Mouse (Mus musculus): ENCODE measurements at regions not wholly inside any gene's neighbourhood (a gene's known extent, or its start where the extent isn't known, plus 50 kb on each side); places are given as distances from the start of the nearest gene placed in this dataset.
A peak's percentile ranks its signal among the peaks of the same experiment; 100 is the strongest.

DNA sequence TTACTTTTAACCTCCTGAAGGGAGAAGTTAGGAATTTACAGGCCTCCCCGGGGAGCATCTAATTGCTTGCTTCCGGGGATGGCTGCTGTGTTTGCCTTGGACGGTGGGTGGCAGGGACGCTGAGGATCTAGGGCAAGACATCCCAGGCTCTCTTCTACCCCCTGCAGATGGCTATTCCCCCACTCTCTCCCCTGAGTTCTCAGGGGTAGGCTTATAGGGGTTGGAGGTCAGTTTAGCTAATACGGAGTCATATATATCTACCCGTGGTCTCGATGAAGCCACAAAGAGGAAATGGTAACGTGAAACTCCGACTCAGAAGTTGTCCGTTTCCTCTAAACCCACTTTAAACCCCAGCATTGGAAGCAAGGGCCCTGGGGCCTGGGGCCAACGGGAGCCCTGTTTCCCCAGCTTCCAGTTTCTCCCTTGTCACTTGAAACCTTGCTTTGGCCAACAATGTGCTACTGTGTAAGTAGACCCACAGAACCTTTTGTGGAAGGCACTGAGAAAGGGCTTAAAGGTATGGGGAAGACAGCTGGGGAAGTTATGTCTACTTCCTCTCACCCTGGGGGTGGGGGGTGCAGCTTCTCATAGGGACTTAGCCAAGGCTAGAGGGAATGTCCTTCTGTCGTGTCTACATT is 156.4 kb downstream of the Opa1 start:
- Histone ChIP-seq H3K27ac (ENCODE audit: low read depth, low read length) (0 out of 2 replicates have a peak overlapping the region, but pooled peaks have one; percentile 36), H3K9ac (ENCODE audit: low read depth, low read length) (no peak overlapping the region), H3K4me2 (replicated peaks; ENCODE audit: low read depth, low read length) (no peak overlapping the region), H3K9me3 (ENCODE audit: control insufficient read depth, low read length) (no peaks in the 10 kb centered on the region), H3K4me3 (ENCODE audit: low read depth, low read length) (no peak overlapping the region), H3K27me3 (ENCODE audit: control insufficient read depth, insufficient read depth, low read length) (peaks cover 64% of the 10 kb centered on the region), H3K4me1 (replicated peaks; ENCODE audit: control insufficient read depth, insufficient read depth, low read length) (0 out of 2 replicates have a peak, but pooled peaks cover 3% of the 10 kb centered on the region), H3K36me3 (ENCODE audit: control insufficient read depth, insufficient read depth, low read length) (no peaks in the 10 kb centered on the region)
- no peak for DNase-seq (ENCODE audit: low spot score)
- WGBS, result 21% methylated on average over 12 of the region's 12 CpGs
- peak; percentile 43; the same call in 1 of the 2 replicates for ATAC-seq (ENCODE audit: low FRiP score)

DNA sequence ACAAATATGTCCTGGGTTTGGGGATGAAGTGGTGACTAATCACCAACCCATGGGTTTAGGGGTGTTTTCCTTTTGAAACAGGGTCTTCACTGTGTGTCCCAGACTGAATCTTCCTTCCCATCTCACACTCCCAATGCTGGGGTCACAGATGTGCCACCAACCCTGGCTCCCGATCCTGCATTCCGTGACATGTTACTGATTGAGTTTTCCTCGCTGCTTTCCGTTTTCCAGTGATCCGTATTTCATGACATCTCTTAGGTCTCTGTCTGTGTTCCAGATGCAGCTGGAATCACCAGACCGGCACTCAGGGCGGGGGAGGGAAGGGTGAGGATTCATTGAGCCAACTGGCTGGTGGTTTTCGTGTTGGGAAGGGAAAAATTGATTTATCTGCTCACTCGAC is 157.1 kb downstream of the Opa1 start:
- Histone ChIP-seq H3K9me3 (ENCODE audit: control insufficient read depth, low read length) (no peaks in the 10 kb centered on the region), H3K36me3 (ENCODE audit: control insufficient read depth, insufficient read depth, low read length) (no peaks in the 10 kb centered on the region), H3K4me3 (ENCODE audit: low read depth, low read length) (no peak overlapping the region), H3K27me3 (ENCODE audit: control insufficient read depth, insufficient read depth, low read length) (peaks cover 56% of the 10 kb centered on the region), H3K4me1 (replicated peaks; ENCODE audit: control insufficient read depth, insufficient read depth, low read length) (0 out of 2 replicates have a peak, but pooled peaks cover 3% of the 10 kb centered on the region), H3K9ac (ENCODE audit: low read depth, low read length) (no peak overlapping the region), H3K27ac (ENCODE audit: low read depth, low read length) (no peak overlapping the region), H3K4me2 (replicated peaks; ENCODE audit: low read depth, low read length) (no peak overlapping the region)
- whole genome bisulfite sequencing, result 66% methylated on average over 9 of the region's 9 CpGs
- ATAC-seq (ENCODE audit: low FRiP score), result no peak
- no peak for DNase-seq (ENCODE audit: low spot score)

DNA sequence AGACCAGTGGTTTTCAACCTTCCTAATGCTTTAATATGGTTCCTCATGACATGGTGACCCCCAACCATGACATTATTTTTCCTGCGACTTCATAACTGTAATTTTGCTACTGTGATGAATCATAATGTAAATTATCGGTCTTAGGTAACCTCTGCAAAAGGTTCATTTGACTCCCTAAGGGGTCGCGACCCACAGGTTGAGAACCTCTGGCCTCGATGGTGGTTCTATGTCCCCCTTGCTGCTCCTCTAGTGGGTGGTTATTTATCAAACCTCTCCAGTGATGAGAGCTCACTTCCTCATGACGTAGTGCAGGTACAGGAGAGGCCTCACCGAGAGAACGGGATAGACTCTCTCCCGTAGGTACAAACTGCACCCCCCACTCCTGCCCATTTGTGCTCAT is 158.9 kb downstream of the Opa1 start:
- Histone ChIP-seq H3K4me3 (ENCODE audit: low read depth, low read length) (no peak overlapping the region), H3K27ac (ENCODE audit: low read depth, low read length) (no peak overlapping the region), H3K36me3 (ENCODE audit: control insufficient read depth, insufficient read depth, low read length) (no peaks in the 10 kb centered on the region), H3K9me3 (ENCODE audit: control insufficient read depth, low read length) (no peaks in the 10 kb centered on the region), H3K4me1 (replicated peaks; ENCODE audit: control insufficient read depth, insufficient read depth, low read length) (0 out of 2 replicates have a peak, but pooled peaks cover 3% of the 10 kb centered on the region), H3K4me2 (replicated peaks; ENCODE audit: low read depth, low read length) (no peak overlapping the region), H3K27me3 (ENCODE audit: control insufficient read depth, insufficient read depth, low read length) (peaks cover 40% of the 10 kb centered on the region), H3K9ac (ENCODE audit: low read depth, low read length) (no peak overlapping the region)
- DNase-seq (ENCODE audit: low spot score), result no peak
- ATAC-seq (ENCODE audit: low FRiP score), result no peak
- WGBS, result 91% methylated on average over 9 of the region's 9 CpGs

DNA sequence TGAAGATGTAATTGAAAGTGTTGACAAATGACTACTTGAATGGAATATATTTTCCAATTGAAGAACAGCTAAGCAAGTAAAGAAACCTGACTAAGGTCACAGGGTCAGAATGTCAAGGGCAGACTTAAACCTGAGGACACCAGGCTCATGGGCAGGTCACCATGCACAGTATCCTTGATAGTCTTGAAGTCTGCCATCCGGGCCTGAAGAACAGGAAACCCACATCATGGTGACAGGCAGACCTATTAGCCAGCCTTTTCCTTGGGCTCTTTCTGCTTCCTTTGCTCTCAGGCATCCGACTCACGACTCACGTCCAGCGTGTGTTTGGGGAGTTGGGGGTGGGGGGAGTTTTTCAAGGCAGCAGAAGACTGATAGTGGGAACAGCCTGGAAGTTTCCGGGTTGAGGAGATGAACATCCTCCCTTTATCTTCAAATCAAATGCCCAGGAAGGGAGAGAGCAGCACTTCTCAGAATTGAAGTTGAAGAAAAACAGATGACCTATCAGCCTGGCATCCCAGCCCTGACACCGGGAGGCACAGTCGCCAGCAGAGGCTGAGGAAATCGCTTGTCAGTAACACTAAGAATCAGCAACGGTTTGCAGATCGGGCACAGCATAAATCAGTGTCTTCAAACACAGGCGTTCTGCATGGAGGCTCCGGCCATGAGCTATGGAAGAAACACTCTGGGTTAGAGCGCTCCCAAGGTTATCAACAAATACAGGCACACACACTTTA is 163.5 kb downstream of the Opa1 start:
- Histone ChIP-seq H3K4me1 (replicated peaks; ENCODE audit: control insufficient read depth, insufficient read depth, low read length) (no peaks in the 10 kb centered on the region), H3K9ac (ENCODE audit: low read depth, low read length) (no peak overlapping the region), H3K4me2 (replicated peaks; ENCODE audit: low read depth, low read length) (no peak overlapping the region), H3K4me3 (ENCODE audit: low read depth, low read length) (no peak overlapping the region), H3K36me3 (ENCODE audit: control insufficient read depth, insufficient read depth, low read length) (no peaks in the 10 kb centered on the region), H3K27ac (ENCODE audit: low read depth, low read length) (no peak overlapping the region), H3K9me3 (ENCODE audit: control insufficient read depth, low read length) (no peaks in the 10 kb centered on the region), H3K27me3 (ENCODE audit: control insufficient read depth, insufficient read depth, low read length) (peaks cover 8% of the 10 kb centered on the region)
- DNase-seq (ENCODE audit: low spot score) (no peak), ATAC-seq (ENCODE audit: low FRiP score) (no peak)
- 59% methylated on average over 14 of the region's 14 CpGs for WGBS

DNA sequence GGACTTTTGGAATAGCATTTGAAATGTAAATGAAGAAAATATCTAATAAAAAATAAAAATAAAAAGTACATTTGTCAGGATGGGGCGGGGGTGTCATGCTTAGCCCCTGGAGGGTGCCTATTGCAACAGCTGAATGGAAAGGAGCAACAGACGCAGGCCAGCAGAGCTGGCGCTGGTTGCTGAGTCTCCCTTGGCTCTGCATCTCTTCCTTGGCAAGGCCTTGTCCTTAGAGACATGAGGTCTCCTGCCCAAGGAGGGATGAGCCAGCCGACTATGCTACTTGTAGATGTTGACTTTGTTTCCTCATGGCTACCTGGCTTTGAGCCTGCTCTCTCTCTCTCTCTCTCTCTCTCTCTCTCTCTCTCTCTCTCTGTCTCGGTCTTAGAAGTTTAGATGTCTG is 166.4 kb downstream of the Opa1 start:
- ATAC-seq (ENCODE audit: low FRiP score) (no peak), DNase-seq (ENCODE audit: low spot score) (no peak)
- H3K9me3 ChIP-seq (ENCODE audit: control insufficient read depth, low read length), result no peaks in the 10 kb centered on the region
- WGBS, result 90% methylated on average over 5 of the region's 5 CpGs
- no peak overlapping the region for H3K4me3 ChIP-seq (ENCODE audit: low read depth, low read length)
- no peak overlapping the region for H3K9ac ChIP-seq (ENCODE audit: low read depth, low read length)
- no peak overlapping the region for H3K4me2 ChIP-seq (replicated peaks; ENCODE audit: low read depth, low read length)
- no peaks in the 10 kb centered on the region for H3K4me1 ChIP-seq (replicated peaks; ENCODE audit: control insufficient read depth, insufficient read depth, low read length)
- H3K27me3 ChIP-seq (ENCODE audit: control insufficient read depth, insufficient read depth, low read length), result peaks cover 2% of the 10 kb centered on the region; the same call in 1 of the 2 replicates
- H3K27ac ChIP-seq (ENCODE audit: low read depth, low read length), result no peak overlapping the region
- no peaks in the 10 kb centered on the region for H3K36me3 ChIP-seq (ENCODE audit: control insufficient read depth, insufficient read depth, low read length)

DNA sequence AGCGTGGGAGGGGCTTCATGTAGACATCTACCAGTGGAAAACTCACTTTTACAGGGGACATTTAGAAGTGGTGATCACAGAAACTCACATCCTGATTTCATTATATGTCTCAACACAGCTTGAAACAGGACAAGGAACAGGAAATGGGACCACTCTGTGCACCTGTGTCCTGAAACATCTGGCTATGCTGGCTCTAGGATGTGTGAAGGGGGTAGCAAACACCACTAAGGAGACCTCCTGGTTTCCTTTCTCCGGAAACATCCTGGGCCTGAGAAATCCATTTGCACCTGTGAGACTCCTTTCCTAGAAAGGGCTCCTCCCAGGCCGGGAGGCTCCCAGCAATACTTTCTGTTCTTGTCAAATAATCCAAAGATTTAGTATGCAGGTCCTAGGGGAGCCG is 167.1 kb downstream of the Opa1 start:
- H3K4me3 ChIP-seq (ENCODE audit: low read depth, low read length), result no peak overlapping the region
- H3K27me3 ChIP-seq (ENCODE audit: control insufficient read depth, insufficient read depth, low read length), result peaks cover 2% of the 10 kb centered on the region; the same call in 1 of the 2 replicates
- no peaks in the 10 kb centered on the region for H3K4me1 ChIP-seq (replicated peaks; ENCODE audit: control insufficient read depth, insufficient read depth, low read length)
- H3K27ac ChIP-seq (ENCODE audit: low read depth, low read length), result no peak overlapping the region
- DNase-seq (ENCODE audit: low spot score) (no peak), ATAC-seq (ENCODE audit: low FRiP score) (no peak)
- no peak overlapping the region for H3K4me2 ChIP-seq (replicated peaks; ENCODE audit: low read depth, low read length)
- H3K9ac ChIP-seq (ENCODE audit: low read depth, low read length), result no peak overlapping the region
- no peaks in the 10 kb centered on the region for H3K36me3 ChIP-seq (ENCODE audit: control insufficient read depth, insufficient read depth, low read length)
- WGBS, result 83% methylated on average over 4 of the region's 4 CpGs
- H3K9me3 ChIP-seq (ENCODE audit: control insufficient read depth, low read length), result no peaks in the 10 kb centered on the region

DNA sequence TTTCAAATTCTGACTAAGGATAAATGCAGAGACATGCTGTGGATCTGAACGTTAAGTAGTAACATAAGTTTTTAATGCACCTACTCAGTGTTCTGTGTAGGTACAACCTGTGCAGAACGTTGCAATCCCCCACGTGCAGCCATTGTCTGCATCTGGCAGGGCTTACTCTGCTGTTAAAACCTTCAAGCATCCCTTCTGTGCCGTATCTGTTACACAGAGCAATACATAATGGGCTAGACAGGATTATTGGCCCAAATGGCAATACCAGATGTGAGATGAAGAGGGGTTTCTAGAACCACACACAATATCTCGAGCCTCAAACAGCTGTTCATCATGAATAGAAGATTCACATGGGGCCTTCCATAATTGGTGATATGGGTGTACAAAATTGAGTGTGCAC is 170.0 kb downstream of the Opa1 start:
- H3K36me3 ChIP-seq (ENCODE audit: control insufficient read depth, insufficient read depth, low read length), result no peaks in the 10 kb centered on the region
- ATAC-seq (ENCODE audit: low FRiP score) (no peak), DNase-seq (ENCODE audit: low spot score) (no peak)
- no peak overlapping the region for H3K27ac ChIP-seq (ENCODE audit: low read depth, low read length)
- H3K4me1 ChIP-seq (replicated peaks; ENCODE audit: control insufficient read depth, insufficient read depth, low read length), result no peaks in the 10 kb centered on the region
- no peak overlapping the region for H3K9ac ChIP-seq (ENCODE audit: low read depth, low read length)
- H3K9me3 ChIP-seq (ENCODE audit: control insufficient read depth, low read length), result no peaks in the 10 kb centered on the region
- H3K27me3 ChIP-seq (ENCODE audit: control insufficient read depth, insufficient read depth, low read length), result no peaks in the 10 kb centered on the region; the same call in 1 of the 2 replicates
- no peak overlapping the region for H3K4me2 ChIP-seq (replicated peaks; ENCODE audit: low read depth, low read length)
- H3K4me3 ChIP-seq (ENCODE audit: low read depth, low read length), result no peak overlapping the region
- 82% methylated on average over 5 of the region's 5 CpGs for WGBS

DNA sequence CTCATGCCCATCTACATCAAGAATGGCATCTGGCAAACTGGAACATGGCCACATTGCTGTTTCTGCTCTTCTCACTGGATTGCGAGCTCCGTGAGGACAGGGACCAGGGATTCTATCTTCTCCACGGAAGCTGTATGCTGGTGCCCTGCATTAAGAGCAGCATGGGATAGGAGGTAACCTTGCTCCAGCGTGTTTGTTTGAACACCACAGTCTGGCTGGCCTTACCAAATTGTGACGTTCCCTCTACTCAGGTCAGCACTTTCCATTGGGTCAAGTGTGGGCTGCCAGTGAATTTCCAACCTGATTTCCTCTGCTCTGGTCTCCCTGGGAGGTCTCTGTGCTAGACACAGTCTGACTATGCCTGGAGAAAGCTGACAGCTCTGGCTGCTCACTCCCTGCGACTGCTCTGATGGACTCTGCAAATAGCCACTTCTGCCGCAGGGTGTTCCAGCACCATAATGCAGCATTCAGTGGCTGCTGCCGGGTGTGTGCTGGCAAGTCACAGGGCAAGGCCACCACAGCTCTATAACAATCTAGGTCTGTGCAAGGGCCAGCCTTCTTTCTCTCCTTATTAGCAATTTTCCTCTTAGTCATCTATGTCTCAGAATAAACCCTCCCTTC is 175.6 kb downstream of the Opa1 start:
- Histone ChIP-seq H3K9me3 (ENCODE audit: control insufficient read depth, low read length) (no peaks in the 10 kb centered on the region), H3K4me3 (ENCODE audit: low read depth, low read length) (no peak overlapping the region), H3K27me3 (ENCODE audit: control insufficient read depth, insufficient read depth, low read length) (peaks cover 2% of the 10 kb centered on the region; the same call in 1 of the 2 replicates), H3K4me1 (replicated peaks; ENCODE audit: control insufficient read depth, insufficient read depth, low read length) (no peaks in the 10 kb centered on the region), H3K36me3 (ENCODE audit: control insufficient read depth, insufficient read depth, low read length) (no peaks in the 10 kb centered on the region), H3K27ac (ENCODE audit: low read depth, low read length) (no peak overlapping the region), H3K9ac (ENCODE audit: low read depth, low read length) (no peak overlapping the region), H3K4me2 (replicated peaks; ENCODE audit: low read depth, low read length) (no peak overlapping the region)
- ATAC-seq (ENCODE audit: low FRiP score) (no peak), DNase-seq (ENCODE audit: low spot score) (no peak)
- 62% methylated on average over 8 of the region's 8 CpGs for WGBS
